Mouse (Mus musculus): ENCODE measurements around the gene C130050O18Rik.

- TF ChIP-seq POLR2A (IDR thresholded peaks at IDR 0.05; ENCODE audit: borderline replicate concordance, extremely low read depth, insufficient read depth, insufficient read length, poor library complexity, severe bottlenecking) (no peak), CTCF (IDR thresholded peaks at IDR 0.05; ENCODE audit: borderline replicate concordance, extremely low read depth, insufficient read depth, insufficient read length) (no peak)
These were observed 54.9 kb downstream of the C130050O18Rik start for GRCm38 (mm10) chr5:139459938-139460337.

Data from brain, embryonic 14.5 days (tissue).